Mouse (Mus musculus): Measurements from ENCODE around the gene Garnl3.

- no peak for TF ChIP-seq ZC3H11A (IDR thresholded peaks at IDR 0.05; ENCODE audit: borderline replicate concordance, low read depth, low read length)
- no peak for TF ChIP-seq MAFK (IDR thresholded peaks at IDR 0.05; ENCODE audit: insufficient read depth, low read depth, low read length)
- no peak for TF ChIP-seq CHD2 (IDR thresholded peaks at IDR 0.05; ENCODE audit: low read depth, low read length)
- no peak for TF ChIP-seq HCFC1 (IDR thresholded peaks at IDR 0.05; ENCODE audit: borderline replicate concordance, insufficient read depth, low read length)
- TF ChIP-seq ZNF384 (IDR thresholded peaks at IDR 0.05; ENCODE audit: low read depth, low read length) = no peak
Observed at GRCm38 (mm10) chr2:32971235-32971634, 160.2 kb downstream of the Garnl3 start.

Data from ES-E14 (cell line).